Mouse (Mus musculus): ENCODE data around the gene Mapk1ip1. TPM values are rescaled to one million over a fixed set of nuclear protein-coding genes. Genes with fewer than 3 reads are reported as not detected.

Mapk1ip1 gene
- total and polyA plus RNA-seq, 2 experiments, result 3.6 to 27.6 TPM

GRCm38 (mm10) chr7:138868316-138868715 is 22.2 kb upstream of the Mapk1ip1 start:
- H3K27me3 ChIP-seq (ENCODE audit: control insufficient read depth, insufficient read depth, low read length), result no peaks in the 10 kb centered on the region
- DNase-seq (ENCODE audit: extremely low read depth, low read depth, low spot score), result peak; percentile 85
- peaks cover 33% of the 10 kb centered on the region for H3K4me1 ChIP-seq (ENCODE audit: control insufficient read depth, insufficient read depth, low read length)
- TF ChIP-seq CTCF (IDR thresholded peaks at IDR 0.05; ENCODE audit: low read depth, low read length) (no peak), POLR2A (IDR thresholded peaks at IDR 0.05; ENCODE audit: extremely low read depth, insufficient read depth, low read length) (no peak)
- H3K27ac ChIP-seq (replicated peaks; ENCODE audit: insufficient read depth, low read depth, low read length), result no peak overlapping the region
- H3K36me3 ChIP-seq (ENCODE audit: control insufficient read depth, insufficient read depth, low read length), result peaks cover 14% of the 10 kb centered on the region; the same call in 1 of the 2 replicates
- no peak overlapping the region for H3K4me3 ChIP-seq (ENCODE audit: insufficient read depth, low read depth, low read length)
- peaks cover 19% of the 10 kb centered on the region for H3K79me2 ChIP-seq (ENCODE audit: control insufficient read depth, insufficient read depth, low read length)
- no peak overlapping the region for H3K9ac ChIP-seq (ENCODE audit: low read depth, low read length)
- 23% methylated on average over 4 of the region's 4 CpGs for WGBS

- H3K27ac ChIP-seq (replicated peaks; ENCODE audit: insufficient read depth, low read depth, low read length), result peak overlapping the region; percentile 67
- WGBS, result 28% methylated on average over 6 of the region's 6 CpGs
- DNase-seq (ENCODE audit: extremely low read depth, low read depth, low spot score), result peak; percentile 91
These were observed 21.2 kb upstream of the Mapk1ip1 start for GRCm38 (mm10) chr7:138867286-138867685.

GRCm38 (mm10) chr7:138864776-138865175 is 18.7 kb upstream of the Mapk1ip1 start:
- WGBS, result 76% methylated on average over 1 of the region's 1 CpGs
- H3K79me2 ChIP-seq (ENCODE audit: control insufficient read depth, insufficient read depth, low read length), result peaks cover 19% of the 10 kb centered on the region
- DNase-seq (ENCODE audit: extremely low read depth, low read depth, low spot score), result peak; percentile 66
- peaks cover 22% of the 10 kb centered on the region for H3K4me1 ChIP-seq (ENCODE audit: control insufficient read depth, insufficient read depth, low read length)
- H3K4me3 ChIP-seq (ENCODE audit: insufficient read depth, low read depth, low read length), result no peak overlapping the region
- H3K36me3 ChIP-seq (ENCODE audit: control insufficient read depth, insufficient read depth, low read length), result peaks cover 11% of the 10 kb centered on the region; the same call in 1 of the 2 replicates
- H3K9ac ChIP-seq (ENCODE audit: low read depth, low read length), result no peak overlapping the region
- H3K27ac ChIP-seq (replicated peaks; ENCODE audit: insufficient read depth, low read depth, low read length), result no peak overlapping the region
- no peak for TF ChIP-seq CTCF (IDR thresholded peaks at IDR 0.05; ENCODE audit: low read depth, low read length)
- TF ChIP-seq POLR2A (IDR thresholded peaks at IDR 0.05; ENCODE audit: extremely low read depth, insufficient read depth, low read length), result no peak
- no peaks in the 10 kb centered on the region for H3K27me3 ChIP-seq (ENCODE audit: control insufficient read depth, insufficient read depth, low read length)

More at GRCm38 (mm10) chr7:138867286-138867685, 21.2 kb upstream of the Mapk1ip1 start:
- peaks cover 14% of the 10 kb centered on the region; the same call in 1 of the 2 replicates for H3K36me3 ChIP-seq (ENCODE audit: control insufficient read depth, insufficient read depth, low read length)
- H3K79me2 ChIP-seq (ENCODE audit: control insufficient read depth, insufficient read depth, low read length), result peaks cover 19% of the 10 kb centered on the region
- peak overlapping the region; percentile 15; the same call in 1 of the 2 replicates for H3K9ac ChIP-seq (ENCODE audit: low read depth, low read length)
- no peaks in the 10 kb centered on the region for H3K27me3 ChIP-seq (ENCODE audit: control insufficient read depth, insufficient read depth, low read length)
- H3K4me3 ChIP-seq (ENCODE audit: insufficient read depth, low read depth, low read length), result no peak overlapping the region
- TF ChIP-seq CTCF (IDR thresholded peaks at IDR 0.05; ENCODE audit: low read depth, low read length) (0 out of 2 replicates have a peak, but pooled peaks have one; percentile 8), POLR2A (IDR thresholded peaks at IDR 0.05; ENCODE audit: extremely low read depth, insufficient read depth, low read length) (no peak)
- H3K4me1 ChIP-seq (ENCODE audit: control insufficient read depth, insufficient read depth, low read length), result peaks cover 26% of the 10 kb centered on the region

- WGBS, result 96% methylated on average over 3 of the region's 3 CpGs
- Histone ChIP-seq H3K27ac (replicated peaks; ENCODE audit: insufficient read depth, low read depth, low read length) (no peak overlapping the region), H3K9ac (ENCODE audit: low read depth, low read length) (no peak overlapping the region), H3K4me1 (ENCODE audit: control insufficient read depth, insufficient read depth, low read length) (peaks cover 22% of the 10 kb centered on the region), H3K36me3 (ENCODE audit: control insufficient read depth, insufficient read depth, low read length) (peaks cover 6% of the 10 kb centered on the region; the same call in 1 of the 2 replicates), H3K4me3 (ENCODE audit: insufficient read depth, low read depth, low read length) (no peak overlapping the region), H3K27me3 (ENCODE audit: control insufficient read depth, insufficient read depth, low read length) (no peaks in the 10 kb centered on the region), H3K79me2 (ENCODE audit: control insufficient read depth, insufficient read depth, low read length) (peaks cover 19% of the 10 kb centered on the region)
- DNase-seq (ENCODE audit: extremely low read depth, low read depth, low spot score), result no peak
- no peak for TF ChIP-seq CTCF (IDR thresholded peaks at IDR 0.05; ENCODE audit: low read depth, low read length)
- TF ChIP-seq POLR2A (IDR thresholded peaks at IDR 0.05; ENCODE audit: extremely low read depth, insufficient read depth, low read length), result no peak
These were observed 18.0 kb upstream of the Mapk1ip1 start for GRCm38 (mm10) chr7:138863950-138864572.

- H3K9ac ChIP-seq (ENCODE audit: low read depth, low read length), result no peak overlapping the region
- H3K36me3 ChIP-seq (ENCODE audit: control insufficient read depth, insufficient read depth, low read length), result peaks cover 7% of the 10 kb centered on the region
- no peak for DNase-seq (ENCODE audit: extremely low read depth, low read depth, low spot score)
- peaks cover 16% of the 10 kb centered on the region for H3K4me1 ChIP-seq (ENCODE audit: control insufficient read depth, insufficient read depth, low read length)
- 54% methylated on average over 2 of the region's 2 CpGs for WGBS
- no peak overlapping the region for H3K4me3 ChIP-seq (ENCODE audit: insufficient read depth, low read depth, low read length)
- H3K27me3 ChIP-seq (ENCODE audit: control insufficient read depth, insufficient read depth, low read length), result no peaks in the 10 kb centered on the region
- peaks cover 31% of the 10 kb centered on the region; the same call in 1 of the 2 replicates for H3K79me2 ChIP-seq (ENCODE audit: control insufficient read depth, insufficient read depth, low read length)
- H3K27ac ChIP-seq (replicated peaks; ENCODE audit: insufficient read depth, low read depth, low read length), result no peak overlapping the region
- TF ChIP-seq POLR2A (IDR thresholded peaks at IDR 0.05; ENCODE audit: extremely low read depth, insufficient read depth, low read length), result no peak
- no peak for TF ChIP-seq CTCF (IDR thresholded peaks at IDR 0.05; ENCODE audit: low read depth, low read length)
These were observed 10.6 kb upstream of the Mapk1ip1 start for GRCm38 (mm10) chr7:138856670-138857069.

- Histone ChIP-seq H3K27ac (replicated peaks; ENCODE audit: insufficient read depth, low read depth, low read length) (no peak overlapping the region), H3K79me2 (ENCODE audit: control insufficient read depth, insufficient read depth, low read length) (peaks cover 41% of the 10 kb centered on the region; the same call in 1 of the 2 replicates), H3K4me3 (ENCODE audit: insufficient read depth, low read depth, low read length) (no peak overlapping the region), H3K36me3 (ENCODE audit: control insufficient read depth, insufficient read depth, low read length) (peaks cover 7% of the 10 kb centered on the region), H3K9ac (ENCODE audit: low read depth, low read length) (no peak overlapping the region), H3K27me3 (ENCODE audit: control insufficient read depth, insufficient read depth, low read length) (no peaks in the 10 kb centered on the region), H3K4me1 (ENCODE audit: control insufficient read depth, insufficient read depth, low read length) (peaks cover 23% of the 10 kb centered on the region)
- DNase-seq (ENCODE audit: extremely low read depth, low read depth, low spot score), result no peak
- WGBS, result 95% methylated on average over 2 of the region's 2 CpGs
- no peak for TF ChIP-seq CTCF (IDR thresholded peaks at IDR 0.05; ENCODE audit: low read depth, low read length)
- TF ChIP-seq POLR2A (IDR thresholded peaks at IDR 0.05; ENCODE audit: extremely low read depth, insufficient read depth, low read length), result no peak
These were observed 8.1 kb upstream of the Mapk1ip1 start for GRCm38 (mm10) chr7:138854201-138854600.
